Mouse (Mus musculus) left cerebral cortex, adult 2 months (tissue): Measurements from ENCODE around the gene Kcnk15. TPM values are rescaled to one million over a fixed set of nuclear protein-coding genes. Genes with fewer than 3 reads are reported as not detected.

ENCODE experiments used
- DNase-seq, 2 experiments: peaks; one replicate each; pipeline ENCODE4 v3.0.0; 2021 to 2022; ENCODE audit warnings: low spot score in 2 of 2, mixed read lengths in 1 of 2; ENCODE audit errors: extremely low spot score in 1 of 2
- H3K27ac ChIP-seq: fragments of 200-600 bp; 2 replicates; pipeline ENCODE4 v1.8.1; 2022
- H3K4me3 ChIP-seq: fragments of 200-600 bp; 2 replicates; pipeline ENCODE4 v1.8.1; 2022
- CTCF ChIP-seq: fragments of 200-600 bp; IDR thresholded peaks from 2 replicates; pipeline ENCODE4 v1.8.1; 2022; ENCODE audit warnings: antibody characterized with exemption, mild to moderate bottlenecking, moderate library complexity
- intact Hi-C: fragments of 180-260 bp; cut with DNase I; formaldehyde crosslinking; loops from one replicate; pipeline ENCODE4 v1.15.1; 2025
- total RNA-seq, 2 experiments: library from RNA; stranded (reverse); gene quantifications; 2 replicates each; pipeline ENCODE4 v1.2.3; 2021

Kcnk15 gene
- total RNA-seq, 2 experiments from 2014 or later = 0.28 TPM; not detected in 1

GRCm38 (mm10) chr2:163901043-163901442 lies 47.6 kb downstream of the Kcnk15 start:
- intact Hi-C loops = no loop called here
- no peak overlapping the region for H3K4me3 ChIP-seq
- no peak overlapping the region for H3K27ac ChIP-seq
- no peak for TF ChIP-seq CTCF
- no peak for DNase-seq

DNA sequence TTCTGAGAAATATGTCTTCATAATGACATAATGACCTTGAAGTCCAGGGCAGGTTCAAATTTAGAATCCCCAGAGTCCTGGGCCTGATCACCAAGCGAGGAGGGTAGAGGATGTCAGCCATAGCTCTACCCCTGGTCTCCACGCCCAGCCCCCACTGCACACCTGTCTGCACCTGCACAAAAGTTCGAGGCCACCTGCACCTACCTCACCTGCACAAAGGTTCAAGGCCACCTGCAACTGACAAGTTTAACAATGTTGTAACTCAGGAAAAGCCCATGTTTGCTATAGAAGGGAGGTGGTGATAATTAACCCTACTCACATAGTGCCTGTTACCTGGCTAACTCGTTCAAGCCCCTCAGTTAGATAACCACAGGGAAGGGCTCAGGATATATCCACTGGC lies 49.0 kb downstream of the Kcnk15 start:
- no peak for TF ChIP-seq CTCF
- DNase-seq = no peak
- intact Hi-C loops = no loop called here

GRCm38 (mm10) chr2:163903461-163903860 lies 50.0 kb downstream of the Kcnk15 start:
- TF ChIP-seq CTCF = no peak
- Histone ChIP-seq H3K4me3 (no peak overlapping the region), H3K27ac (no peak overlapping the region)
- intact Hi-C loops = no loop called here
- no peak for DNase-seq

More for the DNA sequence above, 49.0 kb downstream of the Kcnk15 start:
- Histone ChIP-seq H3K4me3 (no peak overlapping the region), H3K27ac (no peak overlapping the region)

- Histone ChIP-seq H3K27ac (no peak overlapping the region), H3K4me3 (no peak overlapping the region)
- intact Hi-C loops = no loop called here
- no peak for DNase-seq
- no peak for TF ChIP-seq CTCF
Observed at GRCm38 (mm10) chr2:163904323-163904722, 50.9 kb downstream of the Kcnk15 start.

DNA sequence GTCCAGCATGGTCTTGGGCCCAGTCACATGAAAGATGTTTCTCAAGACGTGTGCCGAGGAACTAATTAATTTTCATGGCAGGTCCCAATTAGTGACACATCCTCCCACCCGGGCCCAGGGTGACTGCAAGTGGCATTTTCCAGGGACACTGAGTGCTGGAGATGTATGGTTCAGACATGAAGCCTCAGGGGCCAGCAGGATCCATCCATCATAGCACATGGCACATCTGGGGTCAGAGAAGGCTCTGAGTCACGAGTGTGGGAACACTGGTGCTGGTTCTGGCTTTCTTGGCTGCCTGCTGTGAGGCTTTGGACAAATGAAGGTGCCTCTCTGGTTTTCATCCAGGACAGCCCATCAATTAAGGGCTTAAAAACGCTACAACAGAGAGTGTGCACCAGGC lies 53.7 kb downstream of the Kcnk15 start:
- Histone ChIP-seq H3K27ac (no peak overlapping the region), H3K4me3 (no peak overlapping the region)
- intact Hi-C loops = no loop called here
- TF ChIP-seq CTCF = no peak
- no peak for DNase-seq

Other genes with a start within 250 kb of the Kcnk15 start
- gene Serinc3, start 208.5 kb upstream of the Kcnk15 start, total RNA-seq = 100 to 1,000 TPM; 213 to 234 TPM
- 100 to 1,000 TPM; 126 to 129 TPM for gene Pkig, start 195.3 kb upstream of the Kcnk15 start, total RNA-seq
- gene Ada, start 103.4 kb upstream of the Kcnk15 start, total RNA-seq = under 1 TPM; 0.79 to 0.93 TPM
- gene Ccn5, start 32.8 kb upstream of the Kcnk15 start, total RNA-seq = under 1 TPM; 0.19 to 0.38 TPM
- 10 to 100 TPM; 85.4 to 89.5 TPM for gene Rims4, start 65.0 kb downstream of the Kcnk15 start, total RNA-seq
- gene Ywhab, start 141.3 kb downstream of the Kcnk15 start, total RNA-seq = 100 to 1,000 TPM; 440 to 460 TPM
- gene Pabpc1l, start 171.8 kb downstream of the Kcnk15 start, total RNA-seq = 1 to 10 TPM in 1 of 2 experiments, under 1 TPM in 1; 0.84 to 1.1 TPM
- 10 to 100 TPM; 32.4 to 41.9 TPM for gene Stk4, start 216.7 kb downstream of the Kcnk15 start, total RNA-seq
- gene Tomm34, start 217.5 kb downstream of the Kcnk15 start, total RNA-seq = 10 to 100 TPM; 79.2 to 83.9 TPM